Mouse (Mus musculus) megakaryocyte, adult 5-6 weeks (primary cell): ENCODE measurements around the gene Oprm1. TPM values are rescaled to one million over a fixed set of nuclear protein-coding genes. Genes with fewer than 3 reads are reported as not detected.

Source experiments
- ATAC-seq: 2 replicates; pipeline ENCODE4 v1.8.0; 2016; ENCODE audit warnings: mild to moderate bottlenecking, inconsistent platforms; ENCODE audit not compliant: poor library complexity, severe bottlenecking
- total RNA-seq, 2 experiments: library from RNA; stranded (forward) in 1 of 2; stranded (reverse) in 1 of 2; fragments of 153-499, 151-499 nt in 1 of 2; fragments of 221-1000, 200-1000 nt in 1 of 2; gene quantifications; 2 replicates each; pipeline versions ENCODE4 v1.2.3 to v1.2.4; 2015 to 2017

The Oprm1 gene
- total RNA-seq, 2 experiments from 2014 or later = not detected

DNA sequence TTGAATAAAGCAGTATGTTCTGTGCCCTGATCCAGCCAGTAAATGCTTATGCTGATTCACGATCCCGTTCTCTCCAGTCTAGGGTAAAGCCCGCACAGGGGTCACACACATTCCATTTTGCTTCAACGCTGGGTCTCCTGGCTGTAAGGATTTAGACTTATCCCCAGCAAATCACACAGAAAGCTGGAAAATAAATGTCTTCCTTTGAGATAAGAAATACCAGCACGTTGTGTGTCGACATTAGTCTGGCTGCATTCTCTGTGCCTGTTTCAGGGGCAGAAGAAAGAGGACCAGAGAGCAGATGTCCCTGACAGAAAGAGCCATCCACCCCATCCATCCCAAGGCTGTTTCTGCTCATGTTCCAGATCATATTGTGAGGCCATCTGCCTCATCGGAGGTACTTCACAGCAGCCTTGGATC lies 319.1 kb downstream of the Oprm1 start:
- ATAC-seq = no peak

DNA sequence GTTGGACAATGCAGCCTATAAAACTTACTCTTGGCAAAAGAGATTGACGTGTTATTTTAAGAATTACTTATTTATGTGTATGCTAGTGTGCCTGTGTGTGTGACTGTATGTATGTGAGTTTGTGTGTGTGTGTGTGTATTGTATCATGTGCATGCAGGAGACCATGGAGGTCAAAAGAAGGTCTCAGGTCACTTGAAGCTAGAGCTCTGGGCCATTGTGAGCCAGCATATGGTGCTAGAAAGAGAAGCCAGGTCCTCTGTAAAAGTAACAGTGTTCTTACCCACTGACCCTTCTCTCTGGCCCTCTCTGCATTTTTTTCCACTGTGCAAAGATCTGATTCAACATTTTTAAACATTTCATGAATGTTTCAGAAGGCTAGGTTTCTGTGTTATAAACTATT lies 319.7 kb downstream of the Oprm1 start:
- ATAC-seq = no peak

Other genes starting within 250 kb of the Oprm1 start
- not detected in 2 replicates for gene Gm10945, start 3.3 kb downstream of the Oprm1 start, total RNA-seq (2015)
- not detected in 2 replicates for gene Gm10945, start 3.3 kb downstream of the Oprm1 start, total RNA-seq (2017)